Comparison of ENCODE assay signal across 18 mouse cellular contexts in the genomic region with DNA sequence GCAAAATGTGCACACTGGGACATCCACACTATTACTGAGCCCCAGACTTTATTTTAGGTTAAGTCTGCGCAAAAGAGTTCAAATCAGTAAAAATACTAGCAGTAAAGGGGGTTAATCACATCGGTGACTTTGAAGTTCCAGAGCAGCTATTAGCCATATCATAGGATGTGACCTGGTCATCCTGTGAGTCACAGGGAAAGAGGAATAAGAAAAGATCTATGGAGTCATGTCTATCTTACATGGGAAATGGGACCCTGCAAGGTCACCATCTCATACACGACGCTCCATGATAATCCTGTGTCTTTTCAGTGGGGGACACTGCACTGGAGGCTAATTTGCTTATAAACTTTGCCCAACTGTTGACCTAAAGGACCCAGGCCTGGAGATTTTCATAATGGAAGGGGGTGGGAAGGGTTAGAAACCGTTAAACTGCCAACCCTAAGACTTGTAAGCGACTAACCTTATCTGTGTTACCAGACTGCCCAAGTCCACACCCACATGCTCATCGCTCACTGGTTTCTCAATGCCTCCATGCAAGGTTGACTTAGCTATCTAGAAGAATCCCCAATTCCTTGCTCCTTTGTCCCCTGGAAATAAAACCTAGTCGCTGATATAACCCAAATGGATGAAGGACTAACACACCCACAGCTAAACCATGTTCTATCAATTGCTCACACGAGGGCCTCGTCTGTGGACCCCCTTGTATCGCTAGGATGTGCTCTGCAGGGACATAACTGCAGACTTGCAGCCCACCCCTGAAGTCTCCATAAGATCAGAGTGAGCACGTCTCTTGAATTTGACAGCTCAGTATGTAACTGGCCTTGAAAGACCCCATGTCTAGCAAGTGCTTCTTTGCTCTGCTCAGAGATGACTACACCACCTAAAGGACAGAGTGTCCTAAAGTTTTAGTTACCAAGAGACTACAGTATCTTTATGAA. TPM values are rescaled to one million over a fixed set of nuclear protein-coding genes. Genes with fewer than 3 reads are reported as not detected.
DNase-seq lines count a peak whose midpoint lies in the region; ATAC-seq and TF ChIP-seq lines count a peak whose summit lies in the region.
"Had no signal": no experiment of that assay in that cellular context is flagged by ENCODE, and none has a peak within 500 bp of the region (broad histone marks: within the 10 kb centered on the region; RNA-seq: fewer than 3 reads in every experiment).

No protein-coding gene starts in this region.

- no peak overlapping the region for H3K9ac ChIP-seq in intestine, embryonic 14.5 days (ENCODE audit: low read length)
- H3K9ac ChIP-seq in intestine, postnatal 0 days (ENCODE audit: low read depth, low read length), result no peak overlapping the region
- peak overlapping the region; percentile 76 for H3K9ac ChIP-seq in liver, embryonic 14.5 days (replicated peaks)
- no peak overlapping the region for H3K9ac ChIP-seq in stomach, postnatal 0 days (ENCODE audit: low read length)
- H3K9ac ChIP-seq: embryonic facial prominence, embryonic 15.5 days; hindbrain, embryonic 12.5 days had no signal

- peak; percentile 45 for DNase-seq in intestine, embryonic 14.5 days (ENCODE audit: low spot score)
- peak; percentile 82 for DNase-seq in c-Kit-positive CD71-positive TER-119-positive erythroid progenitor cells, embryonic 14.5 days (ENCODE audit: low spot score)
- peak; percentile 79 to 85 (median 82) for DNase-seq in liver, embryonic 14.5 days (ENCODE audit: low read depth in 3 of 3, low spot score in 3 of 3)
- DNase-seq in stomach, postnatal 0 days (ENCODE audit: low spot score), result peak; percentile 8
- DNase-seq in kidney, postnatal 14 days, result no peak
- DNase-seq in embryonic facial prominence, embryonic 10.5 days (ENCODE audit: low spot score), result no peak
- no peak for DNase-seq in thymus, adult 2 months
- DNase-seq: cerebellum, postnatal 25 days; heart, adult 18-20 months; lung, postnatal 10 days; midbrain, embryonic 14.5 days; thymus, postnatal 14 days had no signal

- no peaks in the 10 kb centered on the region for H3K9me3 ChIP-seq in intestine, embryonic 14.5 days (ENCODE audit: control insufficient read depth, low read length)
- no peaks in the 10 kb centered on the region for H3K9me3 ChIP-seq in intestine, postnatal 0 days (ENCODE audit: control insufficient read depth)
- no peaks in the 10 kb centered on the region for H3K9me3 ChIP-seq in liver, embryonic 14.5 days (ENCODE audit: control insufficient read depth, low read length)
- H3K9me3 ChIP-seq in stomach, postnatal 0 days (ENCODE audit: control insufficient read depth, low read length), result no peaks in the 10 kb centered on the region
- H3K9me3 ChIP-seq in embryonic facial prominence, embryonic 10.5 days, result no peaks in the 10 kb centered on the region
- H3K9me3 ChIP-seq: embryonic facial prominence, embryonic 15.5 days; hindbrain, embryonic 12.5 days had no signal

- TF ChIP-seq EP300 in liver, embryonic 14.5 days (IDR thresholded peaks at IDR 0.05; ENCODE audit: low read depth), result peak; percentile 97
- no peak for TF ChIP-seq EP300 in stomach, postnatal 0 days (optimal IDR thresholded peaks at IDR 0.05)

- no peak for ATAC-seq in intestine, embryonic 14.5 days (replicated peaks; ENCODE audit: low FRiP score, low TSS enrichment, low read depth)
- ATAC-seq in intestine, postnatal 0 days, result no peak
- ATAC-seq in liver, embryonic 14.5 days (ENCODE audit: insufficient read depth), result peak; percentile 97
- ATAC-seq in stomach, postnatal 0 days (ENCODE audit: low FRiP score, low TSS enrichment), result no peak
- ATAC-seq: forebrain, embryonic 16.5 days; Patski had no signal

- no peaks in the 10 kb centered on the region for H3K4me1 ChIP-seq in intestine, embryonic 14.5 days (replicated peaks; ENCODE audit: control insufficient read depth, insufficient read depth, low read length)
- no peaks in the 10 kb centered on the region for H3K4me1 ChIP-seq in intestine, postnatal 0 days (replicated peaks; ENCODE audit: control insufficient read depth, insufficient read depth, low read length)
- peaks cover 64 to 65% of the 10 kb centered on the region in 2 experiments for H3K4me1 ChIP-seq in liver, embryonic 14.5 days (replicated peaks; ENCODE audit: control insufficient read depth in 2 of 2, insufficient read depth in 2 of 2, low read length in 1 of 2)
- no peaks in the 10 kb centered on the region for H3K4me1 ChIP-seq in stomach, postnatal 0 days (replicated peaks; ENCODE audit: control insufficient read depth, insufficient read depth)
- peaks cover 29% of the 10 kb centered on the region for H3K4me1 ChIP-seq in embryonic facial prominence, embryonic 10.5 days
- H3K4me1 ChIP-seq in thymus, adult 2 months (replicated peaks; ENCODE audit: control insufficient read depth, insufficient read depth, low read length), result peaks cover 13% of the 10 kb centered on the region
- H3K4me1 ChIP-seq: embryonic facial prominence, embryonic 15.5 days had no signal

- TF ChIP-seq POLR2A in thymus, adult 2 months (IDR thresholded peaks at IDR 0.05; ENCODE audit: control insufficient read depth, extremely low read depth, insufficient read depth, low read length, poor library complexity), result no peak

- WGBS in intestine, embryonic 14.5 days, result 78% methylated on average over 12 of the region's 12 CpGs
- 77% methylated on average over 12 of the region's 12 CpGs for WGBS in intestine, postnatal 0 days
- 24% methylated on average over 12 of the region's 12 CpGs for WGBS in liver, embryonic 14.5 days (ENCODE audit: insufficient replicate concordance)
- WGBS in stomach, postnatal 0 days, result 83% methylated on average over 12 of the region's 12 CpGs
- 86% methylated on average over 12 of the region's 12 CpGs for WGBS in embryonic facial prominence, embryonic 10.5 days
- 97% methylated on average over 12 of the region's 12 CpGs for WGBS in thymus, adult 2 months

- H3K4me3 ChIP-seq in intestine, embryonic 14.5 days (ENCODE audit: low read depth, low read length), result no peak overlapping the region
- no peak overlapping the region for H3K4me3 ChIP-seq in intestine, postnatal 0 days (ENCODE audit: low read depth, low read length)
- H3K4me3 ChIP-seq in liver, embryonic 14.5 days (ENCODE audit: insufficient read depth in 1 of 2, low read depth in 2 of 2, low read length in 2 of 2), result peak overlapping the region; percentile 23 to 28
- H3K4me3 ChIP-seq in stomach, postnatal 0 days (ENCODE audit: low read depth, low read length), result no peak overlapping the region
- no peak overlapping the region for H3K4me3 ChIP-seq in embryonic facial prominence, embryonic 10.5 days
- H3K4me3 ChIP-seq in thymus, adult 2 months (ENCODE audit: control insufficient read depth, insufficient read depth, low read length), result no peak overlapping the region
- H3K4me3 ChIP-seq: embryonic facial prominence, embryonic 15.5 days; hindbrain, embryonic 12.5 days had no signal

- no peaks in the 10 kb centered on the region for H3K27me3 ChIP-seq in intestine, embryonic 14.5 days (replicated peaks; ENCODE audit: control insufficient read depth, insufficient read depth, low read length)
- no peaks in the 10 kb centered on the region for H3K27me3 ChIP-seq in intestine, postnatal 0 days (replicated peaks; ENCODE audit: control insufficient read depth, insufficient read depth, low read length)
- no peaks in the 10 kb centered on the region for H3K27me3 ChIP-seq in liver, embryonic 14.5 days (ENCODE audit: control insufficient read depth, insufficient read depth, low read length)
- H3K27me3 ChIP-seq in stomach, postnatal 0 days (ENCODE audit: control insufficient read depth, insufficient read depth, low read length), result no peaks in the 10 kb centered on the region
- no peaks in the 10 kb centered on the region for H3K27me3 ChIP-seq in embryonic facial prominence, embryonic 10.5 days (replicated peaks; ENCODE audit: low read depth, poor library complexity, severe bottlenecking)
- H3K27me3 ChIP-seq in thymus, adult 2 months (ENCODE audit: control insufficient read depth, insufficient read depth, low read length), result no peaks in the 10 kb centered on the region
- H3K27me3 ChIP-seq: embryonic facial prominence, embryonic 15.5 days; hindbrain, embryonic 12.5 days; Patski had no signal

- H3K4me2 ChIP-seq in intestine, embryonic 14.5 days (ENCODE audit: low read length), result no peak overlapping the region
- H3K4me2 ChIP-seq in intestine, postnatal 0 days (replicated peaks; ENCODE audit: low read depth), result no peak overlapping the region
- H3K4me2 ChIP-seq in liver, embryonic 14.5 days (ENCODE audit: low read depth), result peak overlapping the region; percentile 89
- no peak overlapping the region for H3K4me2 ChIP-seq in stomach, postnatal 0 days (replicated peaks; ENCODE audit: low read depth)
- H3K4me2 ChIP-seq: embryonic facial prominence, embryonic 15.5 days; hindbrain, embryonic 12.5 days had no signal

- H3K27ac ChIP-seq in intestine, embryonic 14.5 days (ENCODE audit: low read depth), result no peak overlapping the region
- no peak overlapping the region for H3K27ac ChIP-seq in intestine, postnatal 0 days (ENCODE audit: low read depth, low read length)
- peak overlapping the region; percentile 99 for H3K27ac ChIP-seq in liver, embryonic 14.5 days
- no peak overlapping the region for H3K27ac ChIP-seq in stomach, postnatal 0 days (replicated peaks)
- no peak overlapping the region for H3K27ac ChIP-seq in embryonic facial prominence, embryonic 10.5 days (replicated peaks)
- H3K27ac ChIP-seq in thymus, adult 2 months (ENCODE audit: control insufficient read depth, insufficient read depth, low read length), result no peak overlapping the region
- H3K27ac ChIP-seq: embryonic facial prominence, embryonic 15.5 days; hindbrain, embryonic 12.5 days; kidney, postnatal 0 days had no signal

- no peak for TF ChIP-seq CTCF in intestine, postnatal 0 days (IDR thresholded peaks at IDR 0.05; ENCODE audit: low read depth)
- no peak for TF ChIP-seq CTCF in liver, embryonic 14.5 days (IDR thresholded peaks at IDR 0.05; ENCODE audit: low read depth)
- no peak for TF ChIP-seq CTCF in stomach, postnatal 0 days (IDR thresholded peaks at IDR 0.05; ENCODE audit: low read depth)
- TF ChIP-seq CTCF in thymus, adult 2 months (IDR thresholded peaks at IDR 0.05; ENCODE audit: borderline replicate concordance, control insufficient read depth, extremely low read depth, insufficient read depth, low read length, poor library complexity), result no peak

- H3K36me3 ChIP-seq in intestine, embryonic 14.5 days (ENCODE audit: control insufficient read depth, insufficient read depth, low read length), result peaks cover 1% of the 10 kb centered on the region; the same call in 1 of the 2 replicates
- peaks cover 1% of the 10 kb centered on the region; the same call in 1 of the 2 replicates for H3K36me3 ChIP-seq in intestine, postnatal 0 days (ENCODE audit: control insufficient read depth, insufficient read depth)
- peaks cover 4% of the 10 kb centered on the region for H3K36me3 ChIP-seq in liver, embryonic 14.5 days (replicated peaks; ENCODE audit: control insufficient read depth, insufficient read depth, low read depth)
- H3K36me3 ChIP-seq in stomach, postnatal 0 days (ENCODE audit: control insufficient read depth, insufficient read depth, low read length), result 0 out of 2 replicates have a peak, but pooled peaks cover 1% of the 10 kb centered on the region
- peaks cover 6% of the 10 kb centered on the region for H3K36me3 ChIP-seq in embryonic facial prominence, embryonic 10.5 days (replicated peaks)
- H3K36me3 ChIP-seq in thymus, adult 2 months (ENCODE audit: control insufficient read depth, insufficient read depth, low read length), result no peaks in the 10 kb centered on the region
- H3K36me3 ChIP-seq: embryonic facial prominence, embryonic 15.5 days; hindbrain, embryonic 12.5 days had no signal

RNA-seq across cellular contexts. Expression of a gene that starts 59.3 kb away (rescaled TPM):
- polyA plus RNA-seq in intestine, embryonic 14.5 days (2014; fragmentation: Nextera tagmentation; extraction: Ambion mirVana), result 37.1 and 40.3 TPM in 2 replicates
- polyA plus RNA-seq in intestine, postnatal 0 days (2015; fragmentation: Nextera tagmentation; extraction: Ambion mirVana), result 27.8 and 31.1 TPM in 2 replicates
- polyA plus RNA-seq in liver, embryonic 14.5 days (2012; rRNA removed), result 2.5 and 3.5 TPM in 2 replicates
- 11.7 and 15.5 TPM in 2 replicates for polyA plus RNA-seq in liver, embryonic 14.5 days (2014; fragmentation: Nextera tagmentation; extraction: Ambion mirVana)
- 13.0 and 15.7 TPM in 2 replicates for polyA plus RNA-seq in stomach, postnatal 0 days (2015; fragmentation: Nextera tagmentation; extraction: Ambion mirVana)
- 58.3 and 60.8 TPM in 2 replicates for polyA plus RNA-seq in embryonic facial prominence, embryonic 10.5 days (2016; fragmentation: Nextera tagmentation; extraction: Ambion mirVana)
- 23.7 and 44.1 TPM in 2 replicates for polyA plus RNA-seq in thymus, adult 2 months (2012; rRNA removed)

Comparison
In these comparisons a context has a peak if more than half of its experiments do, and no peak if none do; other contexts are left out.
1. DNase-seq: peak in intestine, embryonic 14.5 days (single experiment), c-Kit-positive CD71-positive TER-119-positive erythroid progenitor cells, embryonic 14.5 days (single experiment), liver, embryonic 14.5 days (3 of 3) and stomach, postnatal 0 days (single experiment); none in kidney, postnatal 14 days (single experiment), embryonic facial prominence, embryonic 10.5 days (single experiment) and thymus, adult 2 months (single experiment).
2. H3K4me3 ChIP-seq: peak in liver, embryonic 14.5 days (2 of 2); none in intestine, embryonic 14.5 days (single experiment), intestine, postnatal 0 days (single experiment), stomach, postnatal 0 days (single experiment), embryonic facial prominence, embryonic 10.5 days (single experiment) and thymus, adult 2 months (single experiment).